Mouse (Mus musculus): ENCODE data around the gene Prss36. TPM values are rescaled to one million over a fixed set of nuclear protein-coding genes. Genes with fewer than 3 reads are reported as not detected.

Prss36 gene
- total and polyA plus RNA-seq, 3 experiments = 1.7 to 5.1 TPM; not detected in 1

DNA sequence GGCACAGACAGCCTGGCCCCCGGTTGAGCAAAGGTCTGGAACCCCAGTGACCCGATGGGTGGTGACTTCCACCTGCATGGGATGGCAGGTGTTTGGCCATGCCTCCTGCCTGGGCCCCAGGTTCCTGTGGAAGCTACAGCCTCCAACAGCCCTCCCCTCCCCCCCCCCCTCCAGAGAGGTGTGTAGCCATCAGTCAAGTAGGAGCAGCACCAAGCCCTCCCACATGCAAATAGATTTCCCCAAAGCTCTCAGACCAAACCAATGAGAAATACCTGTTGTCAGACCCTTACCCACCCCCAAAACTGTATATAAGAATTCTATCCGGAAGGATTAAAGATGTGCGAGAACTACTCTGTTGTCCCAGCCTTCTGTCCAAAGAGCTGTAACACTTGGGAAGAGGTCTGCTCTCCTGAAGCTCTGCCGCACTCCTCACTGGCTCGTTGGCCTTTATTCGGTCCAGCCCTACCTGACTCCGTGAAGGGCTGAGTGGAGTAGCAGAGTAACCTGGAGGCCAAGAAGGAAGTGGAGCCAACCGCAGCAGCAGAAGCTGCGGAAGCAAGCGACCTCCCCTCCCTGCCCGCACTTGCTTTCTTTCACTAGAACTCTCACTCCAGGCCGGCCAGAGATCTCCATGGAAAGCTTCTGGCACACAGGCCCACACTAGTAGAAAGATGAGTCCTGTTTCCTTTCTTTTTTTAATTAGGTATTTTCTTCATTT, 6.5 kb upstream of the Prss36 start:
- Histone ChIP-seq H3K27me3 (ENCODE audit: control insufficient read depth in 1 of 2, insufficient read depth in 2 of 2, low read length in 2 of 2) (peaks cover 24 to 26% of the 10 kb centered on the region in 2 experiments), H3K9ac (ENCODE audit: control insufficient read depth, low read depth, low read length, poor library complexity, severe bottlenecking) (no peak overlapping the region), H3K9me3 (replicated peaks; ENCODE audit: insufficient read depth, low read length) (no peaks in the 10 kb centered on the region), H3K36me3 (ENCODE audit: control insufficient read depth in 1 of 2, insufficient read depth in 2 of 2, low read length in 2 of 2) (no peaks in the 10 kb centered on the region), H3K27ac (ENCODE audit: control insufficient read depth, low read depth, low read length) (no peak overlapping the region), H3K4me1 (ENCODE audit: control insufficient read depth in 1 of 2, insufficient read depth in 2 of 2, low read length in 2 of 2) (no peaks in the 10 kb centered on the region), H3K79me2 (ENCODE audit: control insufficient read depth, insufficient read depth, low read length, poor library complexity) (no peaks in the 10 kb centered on the region), H3K4me3 (ENCODE audit: control insufficient read depth in 1 of 2, insufficient read depth in 1 of 2, low read depth in 2 of 2, low read length in 2 of 2) (no peak overlapping the region)
- no peak for TF ChIP-seq ELF1 (IDR thresholded peaks at IDR 0.05; ENCODE audit: low read depth, low read length)
- no peak for TF ChIP-seq EP300 (IDR thresholded peaks at IDR 0.05; ENCODE audit: low read depth in 1 of 2, low read length in 2 of 2)
- no peak for TF ChIP-seq MAZ (IDR thresholded peaks at IDR 0.05; ENCODE audit: low read depth, low read length)
- TF ChIP-seq KAT2A (conservative IDR thresholded peaks at IDR 0.05; ENCODE audit: low read depth, low read length) = no peak
- no peak for TF ChIP-seq CHD2 (IDR thresholded peaks at IDR 0.05; ENCODE audit: low read length)
- no peak for TF ChIP-seq RAD21 (IDR thresholded peaks at IDR 0.05; ENCODE audit: low read depth, low read length)
- TF ChIP-seq MEF2A (IDR thresholded peaks at IDR 0.05; ENCODE audit: extremely low read depth, insufficient replicate concordance, low read depth, low read length, poor library complexity, severe bottlenecking) = no peak
- TF ChIP-seq MAX (IDR thresholded peaks at IDR 0.05; ENCODE audit: low read length) = no peak
- no peak for TF ChIP-seq POLR2AphosphoS5 (IDR thresholded peaks at IDR 0.05; ENCODE audit: borderline replicate concordance, low read depth, low read length)
- no peak for TF ChIP-seq E2F4 (IDR thresholded peaks at IDR 0.05; ENCODE audit: borderline replicate concordance, low read depth, low read length)
- no peak for TF ChIP-seq NRF1 (IDR thresholded peaks at IDR 0.05; ENCODE audit: insufficient read depth, low read depth, low read length, poor library complexity, severe bottlenecking)
- no peak for TF ChIP-seq UBTF (IDR thresholded peaks at IDR 0.05; ENCODE audit: borderline replicate concordance, insufficient read depth, low read depth, low read length)
- no peak for TF ChIP-seq TAL1 (IDR thresholded peaks at IDR 0.05; ENCODE audit: low read length)
- TF ChIP-seq USF2 (IDR thresholded peaks at IDR 0.05; ENCODE audit: borderline replicate concordance in 1 of 2, insufficient read depth in 1 of 2, low read depth in 1 of 2, low read length in 2 of 2) = no peak
- TF ChIP-seq ZKSCAN1 (IDR thresholded peaks at IDR 0.05; ENCODE audit: low read depth, low read length) = no peak
- no peak for TF ChIP-seq POLR2A (IDR thresholded peaks at IDR 0.05; ENCODE audit: control insufficient read depth in 1 of 2, insufficient read depth in 1 of 2, low read depth in 1 of 2, low read length in 2 of 2, poor library complexity in 1 of 2)
- TF ChIP-seq RCOR1 (IDR thresholded peaks at IDR 0.05; ENCODE audit: low read depth, low read length) = no peak
- no peak for TF ChIP-seq CTCF (IDR thresholded peaks at IDR 0.05 in 2 of 3, conservative IDR thresholded peaks at IDR 0.05 in 1 of 3; ENCODE audit: control insufficient read depth in 1 of 3, insufficient read depth in 1 of 3, low read depth in 2 of 3, low read length in 3 of 3, poor library complexity in 1 of 3, severe bottlenecking in 1 of 3)
- TF ChIP-seq NELFE (IDR thresholded peaks at IDR 0.05; ENCODE audit: low read depth, low read length) = no peak
- no peak for DNase-seq (ENCODE audit: low read depth, low spot score)

- Histone ChIP-seq H3K36me3 (ENCODE audit: control insufficient read depth in 1 of 2, insufficient read depth in 2 of 2, low read length in 2 of 2) (no peaks in the 10 kb centered on the region), H3K4me3 (ENCODE audit: control insufficient read depth in 1 of 2, insufficient read depth in 1 of 2, low read depth in 2 of 2, low read length in 2 of 2) (no peak overlapping the region), H3K79me2 (ENCODE audit: control insufficient read depth, insufficient read depth, low read length, poor library complexity) (no peaks in the 10 kb centered on the region), H3K9ac (ENCODE audit: control insufficient read depth, low read depth, low read length, poor library complexity, severe bottlenecking) (no peak overlapping the region), H3K9me3 (replicated peaks; ENCODE audit: insufficient read depth, low read length) (no peaks in the 10 kb centered on the region), H3K4me1 (ENCODE audit: control insufficient read depth in 1 of 2, insufficient read depth in 2 of 2, low read length in 2 of 2) (no peaks in the 10 kb centered on the region), H3K27ac (ENCODE audit: control insufficient read depth, low read depth, low read length) (no peak overlapping the region), H3K27me3 (ENCODE audit: control insufficient read depth in 1 of 2, insufficient read depth in 2 of 2, low read length in 2 of 2) (peaks cover 6 to 11% of the 10 kb centered on the region in 2 experiments)
- DNase-seq (ENCODE audit: low read depth, low spot score) = no peak
- no peak for TF ChIP-seq CTCF (IDR thresholded peaks at IDR 0.05 in 2 of 3, conservative IDR thresholded peaks at IDR 0.05 in 1 of 3; ENCODE audit: control insufficient read depth in 1 of 3, insufficient read depth in 1 of 3, low read depth in 2 of 3, low read length in 3 of 3, poor library complexity in 1 of 3, severe bottlenecking in 1 of 3)
- TF ChIP-seq CHD2 (IDR thresholded peaks at IDR 0.05; ENCODE audit: low read length) = no peak
- no peak for TF ChIP-seq SIN3A (IDR thresholded peaks at IDR 0.05; ENCODE audit: low read length)
- TF ChIP-seq RAD21 (IDR thresholded peaks at IDR 0.05; ENCODE audit: low read depth, low read length) = no peak
- no peak for TF ChIP-seq MYC (IDR thresholded peaks at IDR 0.05; ENCODE audit: low read depth, low read length)
- TF ChIP-seq CHD1 (IDR thresholded peaks at IDR 0.05; ENCODE audit: low read depth, low read length) = no peak
- TF ChIP-seq ZNF384 (IDR thresholded peaks at IDR 0.05; ENCODE audit: low read depth, low read length) = no peak
- TF ChIP-seq USF2 (IDR thresholded peaks at IDR 0.05; ENCODE audit: borderline replicate concordance in 1 of 2, insufficient read depth in 1 of 2, low read depth in 1 of 2, low read length in 2 of 2) = no peak
Measured at GRCm38 (mm10) chr7:127944614-127945013, 1.9 kb downstream of the Prss36 start.

Measured in MEL (cell line).